ENCODE assay signal across 8 mouse cellular contexts in genomic region chr7:44589149-44589548, GRCm38 (mm10). TPM values are rescaled to one million over a fixed set of nuclear protein-coding genes. Genes with fewer than 3 reads are reported as not detected.
A peak's percentile ranks its signal among the peaks of the same experiment; 100 is the strongest.
DNase-seq lines count a peak whose midpoint lies in the region; ATAC-seq and TF ChIP-seq lines count a peak whose summit lies in the region.

No protein-coding gene starts in this region.

- 0 out of 2 replicates have a peak, but pooled peaks have one; percentile 8 for ATAC-seq in frontal cortex, adult (ENCODE audit: low TSS enrichment)
- peak; percentile 19; the same call in 1 of the 2 replicates for ATAC-seq in hindbrain, embryonic 14.5 days (ENCODE audit: low FRiP score)
- no peak for ATAC-seq in activated CD4-positive, CD25-positive, alpha-beta regulatory T cell, adult 4 months

- H3K4me3 ChIP-seq in hindbrain, embryonic 14.5 days (replicated peaks; ENCODE audit: low read length) = peak overlapping the region; percentile 63
- H3K4me3 ChIP-seq in left cerebral cortex, adult 2 months = peak overlapping the region; percentile 54

- peaks cover 52% of the 10 kb centered on the region for H3K4me1 ChIP-seq in hindbrain, embryonic 14.5 days (replicated peaks; ENCODE audit: control insufficient read depth, insufficient read depth, low read length)

- H3K4me2 ChIP-seq in hindbrain, embryonic 14.5 days (replicated peaks) = peak overlapping the region; percentile 87

- H3K36me3 ChIP-seq in hindbrain, embryonic 14.5 days (replicated peaks; ENCODE audit: control insufficient read depth, insufficient read depth) = no peaks in the 10 kb centered on the region

- no peak; the same call in 1 of the 2 replicates for TF ChIP-seq CTCF in left cerebral cortex, adult 2 months (IDR thresholded peaks at IDR 0.05)

- H3K27me3 ChIP-seq in hindbrain, embryonic 14.5 days (ENCODE audit: control insufficient read depth, insufficient read depth, low read length) = peaks cover 19% of the 10 kb centered on the region

- H3K9ac ChIP-seq in hindbrain, embryonic 14.5 days = peak overlapping the region; percentile 63

- DNase-seq in WW6 (ENCODE audit: low read depth, low spot score) = peak; percentile 86
- peak; percentile 96 to 99 for DNase-seq in cerebellum, adult 18-20 months
- peak; percentile 78 for DNase-seq in hindbrain, embryonic 14.5 days (ENCODE audit: low spot score)
- DNase-seq in left cerebral cortex, adult 2 months (ENCODE audit: extremely low spot score in 1 of 2, low spot score in 2 of 2) = peak; percentile 73 to 82
- DNase-seq in lung, postnatal 4 days = peak; percentile 88 to 94
- DNase-seq in right cerebral cortex, adult 2 months (ENCODE audit: low spot score in 2 of 2) = peak; percentile 71 to 72

- under 1% methylated on average over 21 of the region's 33 CpGs for WGBS in hindbrain, embryonic 14.5 days

- peak overlapping the region; percentile 75; the same call in 1 of the 2 replicates for H3K27ac ChIP-seq in hindbrain, embryonic 14.5 days
- H3K27ac ChIP-seq in left cerebral cortex, adult 2 months = peak overlapping the region; percentile 53; the same call in 1 of the 2 replicates

- intact Hi-C loops in left cerebral cortex, adult 2 months (cut with DNase I) = no loop called here

- H3K9me3 ChIP-seq in hindbrain, embryonic 14.5 days (ENCODE audit: control insufficient read depth, low read length) = no peaks in the 10 kb centered on the region

RNA-seq across cellular contexts. Expression of gene Kcnc3, which starts 1.3 kb away (rescaled TPM):
- 7.2 and 8.6 TPM in 2 replicates for polyA plus RNA-seq in hindbrain, embryonic 14.5 days (2014; fragmentation: Nextera tagmentation; extraction: Ambion mirVana)
- total RNA-seq in left cerebral cortex, adult 2 months (2021) = 100 to 1,000 TPM; 114 to 122 TPM
- polyA plus RNA-seq in activated CD4-positive, CD25-positive, alpha-beta regulatory T cell, adult 4 months (2017; shearing (Covaris generic)) = not detected

RNA-seq across cellular contexts. Expression of gene Napsa, which starts 17.0 kb away (rescaled TPM):
- 0.81 and 1.0 TPM in 2 replicates for polyA plus RNA-seq in hindbrain, embryonic 14.5 days (2014; fragmentation: Nextera tagmentation; extraction: Ambion mirVana)
- under 1 TPM in 1 of 2 experiments, not detected in 1; 0.29 TPM for total RNA-seq in left cerebral cortex, adult 2 months (2021)
- 1 to 10 TPM in 1 of 2 experiments, under 1 TPM in 1; 0.38 to 2.8 TPM for polyA plus RNA-seq in activated CD4-positive, CD25-positive, alpha-beta regulatory T cell, adult 4 months (2017; shearing (Covaris generic))

RNA-seq across cellular contexts. Expression of gene Nr1h2, which starts 35.4 kb away (rescaled TPM):
- 50.7 and 53.6 TPM in 2 replicates for polyA plus RNA-seq in hindbrain, embryonic 14.5 days (2014; fragmentation: Nextera tagmentation; extraction: Ambion mirVana)
- total RNA-seq in left cerebral cortex, adult 2 months (2021) = 10 to 100 TPM; 78.4 to 82.5 TPM
- polyA plus RNA-seq in activated CD4-positive, CD25-positive, alpha-beta regulatory T cell, adult 4 months (2017; shearing (Covaris generic)) = 10 to 100 TPM; 38.0 to 61.3 TPM

RNA-seq across cellular contexts. Expression of gene Pold1, which starts 40.5 kb away (rescaled TPM):
- polyA plus RNA-seq in hindbrain, embryonic 14.5 days (2014; fragmentation: Nextera tagmentation; extraction: Ambion mirVana) = 14.0 and 17.9 TPM in 2 replicates
- 1 to 10 TPM; 8.8 to 9.4 TPM for total RNA-seq in left cerebral cortex, adult 2 months (2021)
- polyA plus RNA-seq in activated CD4-positive, CD25-positive, alpha-beta regulatory T cell, adult 4 months (2017; shearing (Covaris generic)) = 10 to 100 TPM; 19.2 to 27.6 TPM

RNA-seq across cellular contexts. Expression of gene Spib, which starts 57.3 kb away (rescaled TPM):
- polyA plus RNA-seq in hindbrain, embryonic 14.5 days (2014; fragmentation: Nextera tagmentation; extraction: Ambion mirVana) = 0.09 TPM in 1 of 2 replicates, not detected in the other
- under 1 TPM in 1 of 2 experiments, not detected in 1; 0.20 TPM for total RNA-seq in left cerebral cortex, adult 2 months (2021)
- 1 to 10 TPM in 1 of 2 experiments, not detected in 1; 2.6 TPM for polyA plus RNA-seq in activated CD4-positive, CD25-positive, alpha-beta regulatory T cell, adult 4 months (2017; shearing (Covaris generic))
